Mouse (Mus musculus): ENCODE data around the gene Ralgps1.
A peak's percentile ranks its signal among the peaks of the same experiment; 100 is the strongest.
"Not testable (repeated sequence)": the region's sequence is repeated elsewhere in the genome, so short reads cannot be mapped to it uniquely, and the experiment has no call there.

Gene Ralgps1

GRCm38 (mm10) chr2:33146994-33147393, 224.3 kb downstream of the Ralgps1 start:
- DNase-seq (ENCODE audit: low read depth in 2 of 2, low spot score in 2 of 2): no peak

GRCm38 (mm10) chr2:33143292-33143691, 228.0 kb downstream of the Ralgps1 start:
- no peak for DNase-seq (ENCODE audit: low read depth in 2 of 2, low spot score in 2 of 2)

GRCm38 (mm10) chr2:33138491-33138890, 232.8 kb downstream of the Ralgps1 start:
- no peak for DNase-seq (ENCODE audit: low read depth in 2 of 2, low spot score in 2 of 2)

GRCm38 (mm10) chr2:33137731-33138130, 233.6 kb downstream of the Ralgps1 start:
- DNase-seq (ENCODE audit: low read depth in 2 of 2, low spot score in 2 of 2): no peak

- no peak for DNase-seq (ENCODE audit: low read depth in 2 of 2, low spot score in 2 of 2)
Measured at GRCm38 (mm10) chr2:33137244-33137643, 234.0 kb downstream of the Ralgps1 start.

- no peak for DNase-seq (ENCODE audit: low read depth in 2 of 2, low spot score in 2 of 2)
Measured at GRCm38 (mm10) chr2:33136366-33136765, 234.9 kb downstream of the Ralgps1 start.

GRCm38 (mm10) chr2:33134766-33135490, 236.4 kb downstream of the Ralgps1 start:
- no peak for DNase-seq (ENCODE audit: low read depth in 2 of 2, low spot score in 2 of 2)

GRCm38 (mm10) chr2:33132306-33132705, 239.0 kb downstream of the Ralgps1 start:
- peak in 1 of 2 experiments; percentile 5 for DNase-seq (ENCODE audit: low read depth in 2 of 2, low spot score in 2 of 2)

GRCm38 (mm10) chr2:33131500-33132092, 239.7 kb downstream of the Ralgps1 start, which contains the start of gene Garnl3:
Garnl3 (minus strand) TSS chr2:33131654.
- DNase-seq (ENCODE audit: low read depth in 2 of 2, low spot score in 2 of 2): peak; percentile 53 to 67

- DNase-seq (ENCODE audit: low read depth in 2 of 2, low spot score in 2 of 2): peak; percentile 80 to 88
Measured at GRCm38 (mm10) chr2:33130526-33131483, 240.5 kb downstream of the Ralgps1 start.

GRCm38 (mm10) chr2:33130141-33130525, 241.2 kb downstream of the Ralgps1 start:
- DNase-seq (ENCODE audit: low read depth in 2 of 2, low spot score in 2 of 2): no peak

GRCm38 (mm10) chr2:33129696-33130095, 241.6 kb downstream of the Ralgps1 start:
- DNase-seq (ENCODE audit: low read depth in 2 of 2, low spot score in 2 of 2): peak; percentile 6 to 13

GRCm38 (mm10) chr2:33129005-33129404, 242.3 kb downstream of the Ralgps1 start:
- no peak for DNase-seq (ENCODE audit: low read depth in 2 of 2, low spot score in 2 of 2)

- no peak for DNase-seq (ENCODE audit: low read depth in 2 of 2, low spot score in 2 of 2)
Measured at GRCm38 (mm10) chr2:33127271-33127670, 244.0 kb downstream of the Ralgps1 start.

GRCm38 (mm10) chr2:33122856-33123255, 248.4 kb downstream of the Ralgps1 start:
- no peak for DNase-seq (ENCODE audit: low read depth in 2 of 2, low spot score in 2 of 2)

GRCm38 (mm10) chr2:33100536-33100935, 270.8 kb downstream of the Ralgps1 start:
- no peak for DNase-seq (ENCODE audit: low read depth in 2 of 2, low spot score in 2 of 2)

- DNase-seq (ENCODE audit: low read depth in 2 of 2, low spot score in 2 of 2): not testable (repeated sequence)
Measured at GRCm38 (mm10) chr2:33097326-33097725, 274.0 kb downstream of the Ralgps1 start.

GRCm38 (mm10) chr2:33095221-33095671, 276.0 kb downstream of the Ralgps1 start:
- no peak for DNase-seq (ENCODE audit: low read depth in 2 of 2, low spot score in 2 of 2)

- DNase-seq (ENCODE audit: low read depth in 2 of 2, low spot score in 2 of 2): no peak
Measured at GRCm38 (mm10) chr2:33090620-33091520, 280.4 kb downstream of the Ralgps1 start.

- DNase-seq (ENCODE audit: low read depth in 2 of 2, low spot score in 2 of 2): not testable (repeated sequence)
Measured at GRCm38 (mm10) chr2:33090033-33090400, 281.3 kb downstream of the Ralgps1 start.

Measured in CD8-positive naive resting alpha-beta T cell, adult 2 months (primary cell).